Mouse (Mus musculus) ovary, postnatal 36 days (tissue): ENCODE measurements at regions not wholly inside any gene's neighbourhood (a gene's known extent, or its start where the extent isn't known, plus 50 kb on each side); places are given as distances from the start of the nearest gene placed in this dataset.

Experiments
- DNase-seq: peaks from one replicate; pipeline ENCODE4 v3.0.0; 2022; ENCODE audit warnings: low spot score, mixed read lengths

- peak; percentile 57 for DNase-seq
These were observed 68.0 kb upstream of the Rbm24 start for GRCm38 (mm10) chr13:46350075-46350747.

- no peak for DNase-seq
These were observed 62.9 kb upstream of the Rbm24 start for GRCm38 (mm10) chr13:46355306-46355705.

- DNase-seq, result no peak
These were observed 62.3 kb upstream of the Rbm24 start for GRCm38 (mm10) chr13:46355975-46356374.

GRCm38 (mm10) chr13:46357037-46357436 lies 61.2 kb upstream of the Rbm24 start:
- no peak for DNase-seq

- DNase-seq, result no peak
These were observed 57.6 kb upstream of the Rbm24 start for GRCm38 (mm10) chr13:46360495-46361120.

GRCm38 (mm10) chr13:46363456-46364201 lies 54.6 kb upstream of the Rbm24 start:
- DNase-seq, result no peak

GRCm38 (mm10) chr13:46364202-46364912 lies 53.9 kb upstream of the Rbm24 start:
- no peak for DNase-seq

GRCm38 (mm10) chr13:46365292-46365691 lies 52.9 kb upstream of the Rbm24 start:
- DNase-seq, result no peak
